Mouse (Mus musculus) hindbrain, embryonic 11.5 days (tissue): ENCODE results near the gene Sh2d2a. TPM values are rescaled to one million over a fixed set of nuclear protein-coding genes. Genes with fewer than 3 reads are reported as not detected.

ENCODE experiments used
- ATAC-seq: fragments of 200-750 bp; cut with Nextera tagmentation; 2 replicates; pipeline ENCODE4 v1.8.0; 2017; ENCODE audit warnings: mild to moderate bottlenecking, moderate TSS enrichment, moderate library complexity; ENCODE audit not compliant: low FRiP score
- DNase-seq: peaks from one replicate; pipeline ENCODE4 v3.0.0-alpha.2; 2015; ENCODE audit warnings: low spot score
- H3K27ac ChIP-seq: fragments of 300-500 bp; sonication (generic); 2 replicates; pipeline ENCODE4 v1.5.1; 2014; ENCODE audit warnings: mild to moderate bottlenecking, low read depth, low read length
- H3K27me3 ChIP-seq: fragments of 300-500 bp; sonication (generic); 2 replicates; pipeline ENCODE4 v1.6.1; 2014; ENCODE audit warnings: mild to moderate bottlenecking, low read length, moderate library complexity, mixed read lengths; ENCODE audit not compliant: control insufficient read depth, insufficient read depth
- H3K36me3 ChIP-seq: fragments of 300-500 bp; sonication (generic); 2 replicates; pipeline ENCODE4 v1.6.1; 2014; ENCODE audit warnings: mild to moderate bottlenecking, low read length, moderate library complexity, mixed read lengths; ENCODE audit not compliant: control insufficient read depth, insufficient read depth
- H3K4me1 ChIP-seq: fragments of 300-500 bp; sonication (generic); replicated peaks from 2 replicates; pipeline ENCODE4 v1.6.1; 2014; ENCODE audit warnings: low read length, mixed read lengths; ENCODE audit not compliant: control insufficient read depth, insufficient read depth
- H3K4me2 ChIP-seq: fragments of 300-500 bp; sonication (generic); replicated peaks from 2 replicates; pipeline ENCODE4 v1.6.1; 2014; ENCODE audit warnings: mild to moderate bottlenecking, low read depth, low read length
- H3K4me3 ChIP-seq: fragments of 300-500 bp; sonication (generic); 2 replicates; pipeline ENCODE4 v1.5.1; 2014; ENCODE audit warnings: low read depth, low read length
- H3K9ac ChIP-seq: fragments of 300-500 bp; sonication (generic); 2 replicates; pipeline ENCODE4 v1.6.1; 2014; ENCODE audit warnings: low read depth, low read length
- H3K9me3 ChIP-seq: fragments of 300-500 bp; sonication (generic); 2 replicates; pipeline ENCODE4 v1.6.1; 2016; ENCODE audit warnings: low read length; ENCODE audit not compliant: control insufficient read depth
- WGBS: fragments of 180-500 bp; shearing (Covaris S2); extraction: QIAGEN DNeasy Blood & Tissue Kit; methylation state at CpG from one replicate; pipeline ENCODE4 v1.1.7; 2014; 5-methylcytosine and 5-hydroxymethylcytosine counted together
- polyA plus RNA-seq: library from polyadenylated mRNA; unstranded; fragments of >200 nt; fragmentation: Nextera tagmentation; extraction: Ambion mirVana; gene quantifications from 2 replicates; pipeline ENCODE4 v1.2.1, GENCODE M21; 2014

Sh2d2a gene
- polyA plus RNA-seq = not detected in 2 replicates

DNA sequence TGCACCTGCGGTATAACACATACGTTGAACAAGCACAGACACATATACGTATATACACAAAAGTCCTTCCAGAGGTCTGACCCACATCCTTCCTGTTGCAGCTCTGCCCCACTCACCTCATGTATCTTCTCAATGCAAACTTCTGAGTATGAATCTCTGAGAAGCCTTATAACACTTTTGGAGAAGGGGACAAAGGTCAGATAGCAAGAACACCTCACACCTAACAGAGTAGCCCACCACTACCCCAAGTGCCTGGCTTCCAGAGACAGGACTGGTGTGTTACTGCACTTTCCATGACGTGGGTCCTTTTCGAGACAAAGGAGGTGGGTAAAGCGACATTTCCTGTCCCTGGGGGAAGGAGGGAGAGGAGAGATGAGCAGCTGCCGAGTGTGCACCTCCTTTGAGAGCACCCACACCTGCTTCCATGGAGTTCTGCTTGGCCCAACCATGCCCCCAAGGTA is at the start of gene Sh2d2a:
Sh2d2a (plus strand) TSS at position 106 of the 461 bp plus-strand sequence.
- Histone ChIP-seq H3K27me3 (no peaks in the 10 kb centered on the region), H3K9me3 (no peaks in the 10 kb centered on the region), H3K4me3 (no peak within 1 kb of the TSS), H3K9ac (no peak within 1 kb of the TSS), H3K36me3 (no peaks in the 10 kb centered on the region), H3K4me2 (no peak within 1 kb of the TSS), H3K27ac (no peak within 1 kb of the TSS), H3K4me1 (no peaks in the 10 kb centered on the region)
- no peak for DNase-seq
- ATAC-seq = no peak
- WGBS = 76% methylated on average over 7 of the region's 7 CpGs

DNA sequence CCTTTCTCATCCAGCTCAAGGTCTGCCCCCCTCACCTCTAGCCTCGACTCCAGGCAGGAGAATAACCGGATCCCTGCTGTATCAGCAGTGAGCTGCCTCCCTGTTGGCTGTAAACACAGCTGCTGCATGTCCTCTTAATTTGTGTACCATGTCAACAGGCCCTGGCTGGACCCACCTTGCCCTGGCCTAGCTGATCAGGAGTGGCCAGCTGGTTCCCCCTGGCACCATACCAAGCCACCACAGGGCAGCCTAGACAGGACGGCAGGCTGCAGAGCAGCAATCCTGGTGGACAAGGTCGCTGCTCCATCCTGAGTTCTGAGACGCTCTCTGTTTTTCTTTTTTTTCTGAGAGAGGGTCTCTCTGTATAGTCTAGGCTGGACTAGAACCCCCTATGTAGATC is 44.9 kb upstream of the Sh2d2a start:
- Histone ChIP-seq H3K9ac (no peak overlapping the region), H3K4me2 (no peak overlapping the region), H3K36me3 (no peaks in the 10 kb centered on the region), H3K4me3 (no peak overlapping the region), H3K27me3 (peaks cover 50% of the 10 kb centered on the region), H3K9me3 (no peaks in the 10 kb centered on the region), H3K4me1 (peaks cover 2% of the 10 kb centered on the region), H3K27ac (no peak overlapping the region)
- 71% methylated on average over 5 of the region's 5 CpGs for WGBS
- DNase-seq = no peak
- ATAC-seq = no peak

DNA sequence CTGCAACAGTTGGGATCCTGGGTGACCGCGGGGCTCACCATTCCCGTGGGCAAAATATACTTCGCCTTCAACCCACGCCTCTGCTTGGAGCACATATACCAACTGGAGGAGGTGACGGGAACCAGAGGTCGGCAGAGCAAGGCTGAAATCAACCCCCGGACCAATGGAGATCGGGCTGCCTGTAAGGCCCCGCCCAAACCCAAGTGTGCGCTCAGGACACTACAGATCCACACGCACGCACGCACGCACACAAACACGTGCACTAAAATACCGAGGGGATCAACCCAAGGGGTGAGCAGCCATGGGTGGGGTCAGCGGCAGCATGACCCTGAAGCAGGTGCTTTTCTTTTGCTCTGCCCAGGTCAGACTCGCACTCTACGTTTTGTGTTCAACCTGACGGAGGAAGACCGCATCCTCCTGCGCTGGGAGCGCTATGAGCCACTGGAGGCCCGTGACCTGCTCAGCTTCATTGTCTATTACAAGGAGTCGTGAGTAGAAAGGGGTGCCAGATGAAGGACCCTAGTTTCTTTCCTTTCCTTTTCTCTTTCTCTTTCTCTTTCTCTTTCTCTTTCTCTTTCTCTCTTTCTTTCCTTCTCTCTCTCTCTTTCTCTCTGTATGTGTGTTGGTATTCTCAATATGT is 42.4 kb upstream of the Sh2d2a start:
- H3K27ac ChIP-seq = no peak overlapping the region
- H3K4me3 ChIP-seq = 0 out of 2 replicates have a peak overlapping the region, but pooled peaks have one; percentile 10
- no peaks in the 10 kb centered on the region for H3K36me3 ChIP-seq
- H3K9ac ChIP-seq = no peak overlapping the region
- peak overlapping the region; percentile 34 for H3K4me2 ChIP-seq
- peaks cover 46% of the 10 kb centered on the region for H3K27me3 ChIP-seq
- H3K9me3 ChIP-seq = no peaks in the 10 kb centered on the region
- ATAC-seq = no peak
- WGBS = 5% methylated on average over 26 of the region's 26 CpGs
- H3K4me1 ChIP-seq = no peaks in the 10 kb centered on the region
- DNase-seq = no peak

DNA sequence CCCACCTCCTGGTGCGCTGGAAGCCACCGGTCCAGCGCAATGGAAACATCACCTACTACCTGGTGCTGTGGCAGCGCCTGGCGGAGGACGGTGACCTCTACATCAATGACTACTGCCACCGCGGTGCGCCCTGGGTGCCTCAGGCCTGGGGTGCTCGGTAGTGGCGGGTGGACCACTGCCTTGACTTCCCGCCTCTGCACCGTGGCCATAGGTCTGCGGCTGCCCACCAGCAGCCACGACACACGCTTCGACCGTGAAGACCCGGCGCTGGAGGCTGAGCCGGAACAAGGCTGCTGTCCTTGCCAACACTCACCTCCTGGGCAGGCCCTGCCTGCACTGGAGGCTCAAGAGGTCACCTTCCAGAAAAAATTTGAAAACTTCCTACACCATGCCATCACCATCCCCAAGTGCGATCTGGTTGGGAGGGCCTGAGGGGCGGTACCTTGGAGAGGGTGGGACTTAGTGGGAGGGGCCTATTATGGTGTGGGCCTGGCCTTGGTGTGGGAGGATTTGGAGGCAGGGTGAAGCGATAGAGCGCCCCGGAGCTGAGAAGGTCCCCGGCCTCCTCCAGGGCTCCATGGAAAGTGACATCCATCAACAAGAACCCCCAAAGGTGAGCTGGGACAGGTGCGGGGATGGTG is 37.1 kb upstream of the Sh2d2a start:
- H3K27ac ChIP-seq = no peak overlapping the region

DNA sequence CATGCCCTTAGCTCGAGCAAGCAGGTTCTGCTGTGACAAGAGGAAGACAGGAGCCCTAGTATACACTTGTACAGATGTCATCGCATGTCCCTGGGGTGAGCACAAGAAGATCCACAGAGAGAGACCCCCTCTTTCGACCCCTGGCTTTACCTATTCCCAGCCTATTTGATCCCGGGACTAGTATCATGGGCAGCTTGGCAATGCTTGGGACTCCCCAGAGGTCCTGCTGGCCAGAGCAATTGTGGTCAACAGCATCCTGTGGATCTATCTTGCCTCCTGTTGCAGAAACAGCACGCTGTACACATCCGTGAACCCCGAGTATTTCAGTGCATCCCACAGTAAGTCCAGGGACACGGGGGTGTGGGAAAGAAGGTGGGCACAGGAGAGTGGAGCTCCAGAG is 35.3 kb upstream of the Sh2d2a start:
- 88% methylated on average over 8 of the region's 8 CpGs for WGBS
- ATAC-seq = no peak
- DNase-seq = no peak

More for the DNA sequence above, 37.1 kb upstream of the Sh2d2a start:
- ATAC-seq = peak; percentile 54; the same call in 1 of the 2 replicates
- peak overlapping the region; percentile 14; the same call in 1 of the 2 replicates for H3K4me2 ChIP-seq
- no peak overlapping the region for H3K9ac ChIP-seq
- DNase-seq = no peak
- H3K36me3 ChIP-seq = no peaks in the 10 kb centered on the region
- WGBS = 8% methylated on average over 28 of the region's 28 CpGs
- peaks cover 4% of the 10 kb centered on the region; the same call in 1 of the 2 replicates for H3K4me1 ChIP-seq
- no peaks in the 10 kb centered on the region for H3K9me3 ChIP-seq
- peaks cover 50% of the 10 kb centered on the region for H3K27me3 ChIP-seq
- peak overlapping the region; percentile 8; the same call in 1 of the 2 replicates for H3K4me3 ChIP-seq

DNA sequence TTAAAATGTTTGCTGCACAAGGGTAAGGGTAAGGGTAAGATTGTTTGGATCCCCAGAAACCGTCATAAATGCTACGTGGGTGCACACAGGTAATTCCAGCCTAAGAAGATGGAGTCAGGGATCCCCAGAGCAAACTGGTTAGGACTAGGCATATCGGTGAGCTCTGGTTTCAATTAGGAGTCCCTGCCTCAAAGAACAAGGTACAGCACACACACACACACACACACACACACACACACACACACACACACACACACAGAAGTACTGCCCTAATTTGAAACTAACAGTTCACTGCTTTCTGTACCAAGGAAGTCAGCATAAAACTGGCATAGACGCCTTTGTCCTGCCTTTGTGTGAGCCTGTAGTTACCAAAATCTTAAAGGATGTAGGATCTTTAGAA is 34.1 kb upstream of the Sh2d2a start:
- no peaks in the 10 kb centered on the region for H3K9me3 ChIP-seq
- DNase-seq (no peak), ATAC-seq (no peak)
- H3K27me3 ChIP-seq = peaks cover 41% of the 10 kb centered on the region
- H3K4me3 ChIP-seq = no peak overlapping the region
- H3K4me1 ChIP-seq = peaks cover 4% of the 10 kb centered on the region; the same call in 1 of the 2 replicates
- H3K27ac ChIP-seq = no peak overlapping the region
- no peak overlapping the region for H3K9ac ChIP-seq
- WGBS = 70% methylated on average over 4 of the region's 4 CpGs
- H3K4me2 ChIP-seq = no peak overlapping the region
- H3K36me3 ChIP-seq = no peaks in the 10 kb centered on the region

More for the DNA sequence above, 35.3 kb upstream of the Sh2d2a start:
- Histone ChIP-seq H3K9ac (no peak overlapping the region), H3K27ac (no peak overlapping the region), H3K4me3 (no peak overlapping the region), H3K4me1 (peaks cover 4% of the 10 kb centered on the region; the same call in 1 of the 2 replicates), H3K9me3 (no peaks in the 10 kb centered on the region), H3K36me3 (no peaks in the 10 kb centered on the region), H3K27me3 (peaks cover 40% of the 10 kb centered on the region), H3K4me2 (no peak overlapping the region)

DNA sequence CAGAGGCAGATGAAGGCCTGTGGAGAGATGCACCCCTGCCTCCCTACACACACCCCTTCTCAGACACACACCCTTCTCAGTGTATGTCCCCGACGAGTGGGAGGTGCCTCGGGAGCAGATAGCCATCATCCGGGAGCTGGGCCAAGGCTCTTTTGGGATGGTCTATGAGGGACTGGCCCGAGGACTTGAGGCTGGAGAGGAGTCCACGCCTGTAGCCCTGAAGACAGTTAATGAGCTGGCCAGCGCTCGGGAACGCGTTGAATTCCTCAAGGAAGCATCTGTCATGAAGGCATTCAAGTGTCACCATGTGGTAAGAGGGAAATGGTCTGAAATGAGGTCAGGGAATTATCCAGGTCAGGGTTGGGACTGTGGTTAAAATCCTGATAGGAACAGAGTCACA is 33.7 kb upstream of the Sh2d2a start:
- Histone ChIP-seq H3K27ac (no peak overlapping the region), H3K36me3 (no peaks in the 10 kb centered on the region), H3K4me1 (peaks cover 4% of the 10 kb centered on the region; the same call in 1 of the 2 replicates), H3K9ac (no peak overlapping the region), H3K4me3 (no peak overlapping the region), H3K4me2 (no peak overlapping the region), H3K9me3 (no peaks in the 10 kb centered on the region), H3K27me3 (peaks cover 44% of the 10 kb centered on the region)
- DNase-seq (no peak), ATAC-seq (no peak)
- 58% methylated on average over 10 of the region's 10 CpGs for WGBS

DNA sequence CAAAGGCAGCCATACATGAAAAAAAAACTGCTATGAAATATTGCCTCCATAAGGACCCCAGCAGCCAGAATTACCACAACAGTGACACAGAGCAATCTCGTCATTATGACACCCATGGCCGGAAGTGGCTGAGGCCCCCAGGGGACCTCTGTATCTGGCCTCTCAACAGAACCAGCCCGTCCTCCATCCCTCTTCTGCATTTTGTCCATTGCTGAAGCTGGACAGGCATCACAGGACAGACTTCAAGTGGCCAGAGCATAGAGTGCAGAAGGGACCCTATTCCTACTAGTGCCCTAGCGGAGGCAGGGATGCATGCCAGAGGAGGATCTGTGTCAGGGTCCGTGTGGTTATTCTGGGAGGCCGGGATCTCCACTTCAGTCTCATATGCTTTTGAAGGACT is 30.4 kb upstream of the Sh2d2a start:
- WGBS = 53% methylated on average over 6 of the region's 6 CpGs
- no peaks in the 10 kb centered on the region for H3K9me3 ChIP-seq
- H3K27me3 ChIP-seq = peaks cover 13% of the 10 kb centered on the region; the same call in 1 of the 2 replicates
- H3K36me3 ChIP-seq = no peaks in the 10 kb centered on the region
- DNase-seq (no peak), ATAC-seq (no peak)
- no peak overlapping the region for H3K9ac ChIP-seq
- no peak overlapping the region for H3K27ac ChIP-seq
- H3K4me1 ChIP-seq = no peaks in the 10 kb centered on the region
- H3K4me2 ChIP-seq = no peak overlapping the region
- no peak overlapping the region for H3K4me3 ChIP-seq
